Mouse (Mus musculus): ENCODE measurements around the gene Olfr750. TPM values are rescaled to one million over a fixed set of nuclear protein-coding genes. Genes with fewer than 3 reads are reported as not detected.

Olfr750 gene
- total and polyA plus RNA-seq, 3 experiments, result not detected

GRCm38 (mm10) chr14:51083805-51084204, 9.6 kb upstream of the Olfr750 start (continued):
- TF ChIP-seq USF1 (IDR thresholded peaks at IDR 0.05; ENCODE audit: low read depth, low read length) (no peak), NELFE (IDR thresholded peaks at IDR 0.05; ENCODE audit: low read depth, low read length) (no peak), MXI1 (IDR thresholded peaks at IDR 0.05; ENCODE audit: low read depth, low read length) (peak; percentile 91), HCFC1 (IDR thresholded peaks at IDR 0.05; ENCODE audit: low read depth, low read length) (no peak), E2F4 (IDR thresholded peaks at IDR 0.05; ENCODE audit: insufficient replicate concordance, low read depth, low read length) (no peak), JUN (IDR thresholded peaks at IDR 0.05; ENCODE audit: insufficient read depth, low read depth, low read length) (no peak), MEF2A (IDR thresholded peaks at IDR 0.05; ENCODE audit: borderline replicate concordance, low read depth, low read length) (no peak), TBP (conservative IDR thresholded peaks at IDR 0.05; ENCODE audit: low read depth, low read length) (no peak), SIN3A (IDR thresholded peaks at IDR 0.05; ENCODE audit: low read length) (peak; percentile 83), RAD21 (IDR thresholded peaks at IDR 0.05; ENCODE audit: low read depth, low read length) (no peak), MYC (IDR thresholded peaks at IDR 0.05; ENCODE audit: low read depth, low read length) (peak; percentile 73), MAX (IDR thresholded peaks at IDR 0.05; ENCODE audit: low read length) (peak; percentile 68), KAT2A (IDR thresholded peaks at IDR 0.05; ENCODE audit: insufficient replicate concordance, low read length) (no peak), NRF1 (IDR thresholded peaks at IDR 0.05; ENCODE audit: low read depth, low read length) (peak; percentile 46), ZMIZ1 (IDR thresholded peaks at IDR 0.05; ENCODE audit: low read depth, low read length) (no peak)

DNA sequence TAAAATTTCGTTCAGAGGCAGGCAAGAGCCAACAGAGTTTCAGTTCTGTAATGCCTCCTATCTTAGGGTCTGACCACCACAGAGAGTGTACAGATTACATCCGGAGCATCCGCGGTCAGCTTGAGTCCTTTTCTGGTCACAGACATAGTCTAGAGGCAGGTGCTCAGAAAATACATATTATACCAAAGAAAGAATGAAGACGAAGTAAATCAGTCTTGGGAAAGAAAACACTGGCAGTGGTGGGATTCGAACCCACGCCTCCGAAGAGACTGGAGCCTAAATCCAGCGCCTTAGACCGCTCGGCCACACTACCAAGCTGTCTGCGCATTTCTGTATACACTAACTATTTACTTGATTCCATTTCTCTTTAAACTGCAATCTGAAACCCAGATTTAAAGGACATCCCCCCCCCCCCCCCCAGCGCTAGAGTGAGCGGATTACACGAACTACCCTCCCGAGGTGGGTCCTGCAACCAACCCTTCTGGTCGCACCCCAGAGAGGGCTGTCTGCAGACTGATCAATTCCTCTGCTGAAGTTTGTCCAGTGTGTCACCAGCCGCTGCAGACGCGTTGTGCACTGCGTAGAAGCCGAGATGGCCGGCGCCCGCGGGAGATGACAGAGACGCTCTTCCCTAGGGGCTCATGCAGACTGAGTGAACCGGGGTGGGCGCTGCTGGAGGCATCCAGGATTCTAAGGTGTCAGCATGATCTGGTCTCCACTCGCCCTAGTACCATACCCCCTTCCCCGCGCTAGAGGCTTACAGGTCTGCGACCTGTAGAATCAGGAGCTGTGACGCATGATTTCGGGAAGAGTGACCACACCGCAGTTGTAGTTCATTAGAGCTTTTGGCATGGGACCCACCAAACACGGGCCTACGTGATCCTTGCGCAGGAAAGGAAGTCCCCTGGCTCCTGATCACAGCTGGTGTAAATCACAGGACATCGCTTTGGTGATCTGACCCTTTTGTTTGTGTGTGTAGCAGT, 8.7 kb upstream of the Olfr750 start:
- no peaks in the 10 kb centered on the region for H3K79me2 ChIP-seq (replicated peaks; ENCODE audit: control insufficient read depth, extremely low read depth, insufficient read depth, poor library complexity, severe bottlenecking)
- H3K9ac ChIP-seq (ENCODE audit: insufficient read depth, low read depth), result peak overlapping the region; percentile 8
- in situ Hi-C loops (cut with MboI; ENCODE audit: low pct_ligation_motif_present, low pct_unique_long_range_greater_than_20kb, low sequenced_read_pairs), result no loop called here
- H3K9me3 ChIP-seq (replicated peaks; ENCODE audit: low read length), result no peaks in the 10 kb centered on the region
- peaks cover 4 to 35% of the 10 kb centered on the region in 2 experiments; a peak in 3 of 4 replicates for H3K4me1 ChIP-seq (ENCODE audit: control insufficient read depth in 1 of 2, insufficient read depth in 2 of 2)
- H3K4me2 ChIP-seq (ENCODE audit: insufficient read depth, low read depth, poor library complexity, severe bottlenecking), result peak overlapping the region; percentile 67
- H3K27ac ChIP-seq (ENCODE audit: insufficient read depth, low read depth), result peak overlapping the region; percentile 21
- no peaks in the 10 kb centered on the region for H3K36me3 ChIP-seq (replicated peaks in 1 of 2; ENCODE audit: control insufficient read depth in 1 of 2, insufficient read depth in 1 of 2, low read length in 1 of 2)
- dilution Hi-C loops (cut with MboI; ENCODE audit: extremely low pct_ligation_motif_present, extremely low pct_unique_long_range_greater_than_20kb, low sequenced_read_pairs), result no loop called here
- DNase-seq (ENCODE audit: extremely low read depth), result peak; percentile 88
- H3K27me3 ChIP-seq (replicated peaks), result peaks cover 5% of the 10 kb centered on the region
- H3K4me3 ChIP-seq (replicated peaks in 1 of 3; ENCODE audit: low read depth in 2 of 3, low read length in 2 of 3, poor library complexity in 1 of 3), result peak overlapping the region; percentile 52 to 71 (median 68)
- peak; percentile 99 for TF ChIP-seq TBP (conservative IDR thresholded peaks at IDR 0.05; ENCODE audit: low read depth, low read length)
- 0 out of 2 replicates have a peak, but pooled peaks have one; percentile 30 for TF ChIP-seq UBTF (IDR thresholded peaks at IDR 0.05; ENCODE audit: low read depth, low read length)
- peak; percentile 83 for TF ChIP-seq IRF4 (IDR thresholded peaks at IDR 0.05; ENCODE audit: low read depth, low read length)
- TF ChIP-seq GABPA (IDR thresholded peaks at IDR 0.05; ENCODE audit: insufficient replicate concordance, low read depth, low read length), result no peak
- TF ChIP-seq CHD1 (IDR thresholded peaks at IDR 0.05; ENCODE audit: low read depth, low read length), result no peak
- peak; percentile 29; the same call in 1 of the 2 replicates for TF ChIP-seq MYC (IDR thresholded peaks at IDR 0.05; ENCODE audit: low read depth, low read length)
- no peak; the same call in 1 of the 2 replicates for TF ChIP-seq HCFC1 (IDR thresholded peaks at IDR 0.05; ENCODE audit: low read depth, low read length)
- TF ChIP-seq CHD2 (IDR thresholded peaks at IDR 0.05; ENCODE audit: low read length), result no peak
- TF ChIP-seq POLR2A (IDR thresholded peaks at IDR 0.05; ENCODE audit: low read depth, low read length), result no peak
- TF ChIP-seq SIN3A (IDR thresholded peaks at IDR 0.05; ENCODE audit: low read length), result no peak; the same call in none of the 2 replicates
- TF ChIP-seq E2F4 (IDR thresholded peaks at IDR 0.05; ENCODE audit: insufficient replicate concordance, low read depth, low read length), result 0 out of 2 replicates have a peak, but pooled peaks have one; percentile 68
- TF ChIP-seq RCOR1 (conservative IDR thresholded peaks at IDR 0.05; ENCODE audit: low read depth, low read length), result no peak
- TF ChIP-seq ZKSCAN1 (IDR thresholded peaks at IDR 0.05; ENCODE audit: borderline replicate concordance, low read depth, low read length), result no peak
- TF ChIP-seq BHLHE40 (IDR thresholded peaks at IDR 0.05; ENCODE audit: low read depth, low read length), result peak; percentile 60; the same call in 1 of the 2 replicates
- no peak for TF ChIP-seq NELFE (IDR thresholded peaks at IDR 0.05; ENCODE audit: low read depth, low read length)
- no peak for TF ChIP-seq PAX5 (IDR thresholded peaks at IDR 0.05; ENCODE audit: low read length)
- peak; percentile 59; the same call in 1 of the 2 replicates for TF ChIP-seq NRF1 (IDR thresholded peaks at IDR 0.05; ENCODE audit: low read depth, low read length)
- no peak for TF ChIP-seq ZMIZ1 (IDR thresholded peaks at IDR 0.05; ENCODE audit: low read depth, low read length)
- TF ChIP-seq ELF1 (IDR thresholded peaks at IDR 0.05; ENCODE audit: low read depth, low read length), result peak; percentile 92
- peak; percentile 86 for TF ChIP-seq EP300 (IDR thresholded peaks at IDR 0.05; ENCODE audit: low read length)
- no peak for TF ChIP-seq CTCF (conservative IDR thresholded peaks at IDR 0.05 in 1 of 2, IDR thresholded peaks at IDR 0.05 in 1 of 2; ENCODE audit: low read depth in 2 of 2, low read length in 2 of 2)
- no peak for TF ChIP-seq SMC3 (IDR thresholded peaks at IDR 0.05; ENCODE audit: low read depth, low read length)
- TF ChIP-seq JUND (conservative IDR thresholded peaks at IDR 0.05; ENCODE audit: low read depth, low read length), result no peak
- no peak for TF ChIP-seq ZNF384 (IDR thresholded peaks at IDR 0.05; ENCODE audit: low read depth, low read length)
- TF ChIP-seq MEF2A (IDR thresholded peaks at IDR 0.05; ENCODE audit: borderline replicate concordance, low read depth, low read length), result peak; percentile 65; the same call in 1 of the 2 replicates
- TF ChIP-seq KAT2A (IDR thresholded peaks at IDR 0.05; ENCODE audit: insufficient replicate concordance, low read length), result no peak
- peak; percentile 31; the same call in 1 of the 2 replicates for TF ChIP-seq ETS1 (conservative IDR thresholded peaks at IDR 0.05; ENCODE audit: low read depth, low read length)
